Mouse (Mus musculus) MEL (cell line): ENCODE results near the gene Atxn2. TPM values are rescaled to one million over a fixed set of nuclear protein-coding genes. Genes with fewer than 3 reads are reported as not detected.
A peak's percentile ranks its signal among the peaks of the same experiment; 100 is the strongest.
"Not testable (repeated sequence)": the region's sequence is repeated elsewhere in the genome, so short reads cannot be mapped to it uniquely, and the experiment has no call there.

Experiments used
- DNase-seq: peaks from one replicate; pipeline ENCODE4 v3.0.0; 2011; ENCODE audit warnings: low read depth, low spot score
- H3K27ac ChIP-seq: 2 replicates; pipeline ENCODE4 v1.5.1; 2012; ENCODE audit warnings: low read depth, mild to moderate bottlenecking, control low read depth, low read length, moderate library complexity; ENCODE audit not compliant: control insufficient read depth
- H3K27me3 ChIP-seq, 2 experiments: fragments of 150-350 bp in 1 of 2; sonication (generic) in 1 of 2; 2 replicates each; pipeline ENCODE4 v1.6.1; 2012; ENCODE audit warnings: low read length in 2 of 2, mild to moderate bottlenecking in 2 of 2, improper control_type of control experiment in 1 of 2, moderate library complexity in 1 of 2; ENCODE audit not compliant: insufficient read depth in 2 of 2, control insufficient read depth in 1 of 2
- H3K36me3 ChIP-seq, 2 experiments: 2 replicates each; pipeline ENCODE4 v1.6.1; 2012 to 2014; ENCODE audit warnings: low read length in 2 of 2, improper control_type of control experiment in 1 of 2, inconsistent platforms in 1 of 2, mild to moderate bottlenecking in 1 of 2; ENCODE audit not compliant: insufficient read depth in 2 of 2, control insufficient read depth in 1 of 2
- H3K4me1 ChIP-seq, 2 experiments: fragments of 150-350 bp in 1 of 2; sonication (generic) in 1 of 2; 2 replicates each; pipeline ENCODE4 v1.6.1; 2012; ENCODE audit warnings: low read length in 2 of 2, improper control_type of control experiment in 1 of 2, mild to moderate bottlenecking in 1 of 2; ENCODE audit not compliant: insufficient read depth in 2 of 2, control insufficient read depth in 1 of 2
- H3K4me3 ChIP-seq, 2 experiments: fragments of 150-350 bp in 1 of 2; sonication (generic) in 1 of 2; 2 replicates each; pipeline ENCODE4 v1.5.1; 2012; ENCODE audit warnings: low read depth in 2 of 2, low read length in 2 of 2, mild to moderate bottlenecking in 2 of 2, moderate library complexity in 2 of 2, control low read depth in 1 of 2, improper control_type of control experiment in 1 of 2; ENCODE audit not compliant: control insufficient read depth in 1 of 2, insufficient read depth in 1 of 2
- H3K79me2 ChIP-seq: 2 replicates; pipeline ENCODE4 v1.6.1; 2012; ENCODE audit warnings: mild to moderate bottlenecking, low read length, moderate library complexity; ENCODE audit not compliant: control insufficient read depth, poor library complexity, insufficient read depth
- H3K9ac ChIP-seq: 2 replicates; pipeline ENCODE4 v1.6.1; 2012; ENCODE audit warnings: low read depth, mild to moderate bottlenecking, control low read depth, low read length, moderate library complexity; ENCODE audit not compliant: control insufficient read depth, poor library complexity, severe bottlenecking
- H3K9me3 ChIP-seq: fragments of 150-350 bp; sonication (generic); replicated peaks from 2 replicates; pipeline ENCODE4 v1.6.1; 2012; ENCODE audit warnings: mild to moderate bottlenecking, low read length, improper control_type of control experiment, moderate library complexity; ENCODE audit not compliant: insufficient read depth
- CHD1 ChIP-seq: IDR thresholded peaks from 2 replicates; pipeline ENCODE4 v1.6.1; 2012; ENCODE audit warnings: low read depth, mild to moderate bottlenecking, inconsistent platforms, low read length, improper control_type of control experiment
- EP300 ChIP-seq, 2 experiments: IDR thresholded peaks; 2 replicates each; pipeline ENCODE4 v1.6.1; 2011; ENCODE audit warnings: improper control_type of control experiment in 2 of 2, low read length in 2 of 2, low read depth in 1 of 2, mild to moderate bottlenecking in 1 of 2
- ETS1 ChIP-seq: IDR thresholded peaks from 2 replicates; pipeline ENCODE4 v1.6.1; 2012; ENCODE audit warnings: low read depth, mild to moderate bottlenecking, inconsistent platforms, low read length, improper control_type of control experiment, moderate library complexity
- GABPA ChIP-seq: IDR thresholded peaks from 2 replicates; pipeline ENCODE4 v1.6.1; 2012; ENCODE audit warnings: low read depth, mild to moderate bottlenecking, inconsistent platforms, low read length, improper control_type of control experiment, moderate library complexity
- GATA1 ChIP-seq: IDR thresholded peaks from 2 replicates; pipeline ENCODE4 v1.6.1; 2011; ENCODE audit warnings: low read depth, low read length, improper control_type of control experiment
- HCFC1 ChIP-seq: IDR thresholded peaks from 2 replicates; pipeline ENCODE4 v1.6.1; 2012; ENCODE audit warnings: low read depth, mild to moderate bottlenecking, inconsistent platforms, low read length, improper control_type of control experiment, moderate library complexity
- MYB ChIP-seq: IDR thresholded peaks from 2 replicates; pipeline ENCODE4 v1.6.1; 2011; ENCODE audit warnings: mild to moderate bottlenecking, low read depth, low read length, improper control_type of control experiment
- RCOR1 ChIP-seq: IDR thresholded peaks from 2 replicates; pipeline ENCODE4 v1.6.1; 2012; ENCODE audit warnings: low read depth, mild to moderate bottlenecking, inconsistent platforms, low read length, improper control_type of control experiment
- SIN3A ChIP-seq: IDR thresholded peaks from 2 replicates; pipeline ENCODE4 v1.6.1; 2012; ENCODE audit warnings: low read length, improper control_type of control experiment, inconsistent platforms
- SMC3 ChIP-seq: IDR thresholded peaks from 2 replicates; pipeline ENCODE4 v1.6.1; 2011; ENCODE audit warnings: low read depth, low read length, improper control_type of control experiment
- TCF12 ChIP-seq: IDR thresholded peaks from 2 replicates; pipeline ENCODE4 v1.6.1; 2014; ENCODE audit warnings: low read depth, mild to moderate bottlenecking, inconsistent platforms, low read length, improper control_type of control experiment, moderate library complexity
- ZNF384 ChIP-seq: IDR thresholded peaks from 2 replicates; pipeline ENCODE4 v1.6.1; 2012; ENCODE audit warnings: low read depth, mild to moderate bottlenecking, inconsistent platforms, low read length, improper control_type of control experiment
- polyA plus RNA-seq, 2 experiments: library from polyadenylated mRNA; stranded (reverse) in 1 of 2; unstranded in 1 of 2; fragments of >175 nt in 1 of 2; fragments of >200 nt in 1 of 2; gene quantifications; 2 replicates each; pipeline versions ENCODE4 v1.2.1 to v1.2.4; 2012; ENCODE audit warnings: low replicate concordance in 2 of 2, low read depth in 1 of 2; ENCODE audit not compliant: insufficient read length in 2 of 2, insufficient read depth in 1 of 2, missing spikeins in 1 of 2
- total RNA-seq: library from RNA; depleted of rRNA; stranded (reverse); fragments of 300-350 nt; gene quantifications from 2 replicates; pipeline ENCODE4 v1.2.3, GENCODE M21; 2012

Atxn2 gene
- total and polyA plus RNA-seq, 3 experiments: 16.3 to 476 (median 85.4) TPM

GRCm38 (mm10) chr5:121747884-121748594, 36.9 kb downstream of the Atxn2 start:
- TF ChIP-seq MYB: peak; percentile 73
- TF ChIP-seq RCOR1: peak; percentile 44; the same call in 1 of the 2 replicates
- TF ChIP-seq SIN3A: peak; percentile 75
- 0 out of 2 replicates have a peak, but pooled peaks have one; percentile 5 for TF ChIP-seq HCFC1
- TF ChIP-seq TCF12: peak; percentile 50; the same call in 1 of the 2 replicates
- peak; percentile 93 for TF ChIP-seq ZNF384
- peak; percentile 66 to 84; a peak in 3 of 4 replicates for TF ChIP-seq EP300 (IDR thresholded peaks at IDR 0.05; ENCODE audit: low read depth in 1 of 2, low read length in 2 of 2)
- TF ChIP-seq GATA1: peak; percentile 79
- TF ChIP-seq ETS1: peak; percentile 53; the same call in 1 of the 2 replicates
- H3K36me3 ChIP-seq: peaks cover 21 to 26% of the 10 kb centered on the region in 2 experiments
- DNase-seq: peak; percentile 60

GRCm38 (mm10) chr5:121749633-121750032, 38.5 kb downstream of the Atxn2 start:
- H3K9ac ChIP-seq: no peak overlapping the region
- DNase-seq: peak; percentile 29

More at GRCm38 (mm10) chr5:121747884-121748594, 36.9 kb downstream of the Atxn2 start:
- Histone ChIP-seq H3K79me2 (peaks cover 15% of the 10 kb centered on the region), H3K27ac (peak overlapping the region; percentile 40)
- H3K9ac ChIP-seq, H3K4me1 ChIP-seq, H3K9me3 ChIP-seq, H3K4me3 ChIP-seq, H3K27me3 ChIP-seq: not testable (repeated sequence)

GRCm38 (mm10) chr5:121757900-121758299, 46.8 kb downstream of the Atxn2 start:
- H3K27ac ChIP-seq: no peak overlapping the region
- peaks cover 0 to 30% of the 10 kb centered on the region in 2 experiments; a peak in 2 of 4 replicates for H3K36me3 ChIP-seq
- no peak for DNase-seq

More at GRCm38 (mm10) chr5:121749633-121750032, 38.5 kb downstream of the Atxn2 start:
- Histone ChIP-seq H3K36me3 (peaks cover 25 to 26% of the 10 kb centered on the region in 2 experiments), H3K79me2 (peaks cover 8% of the 10 kb centered on the region), H3K4me3 (no peak overlapping the region), H3K27me3 (no peaks in the 10 kb centered on the region), H3K4me1 (peaks cover 7 to 8% of the 10 kb centered on the region in 2 experiments; a peak in 3 of 4 replicates), H3K9me3 (no peaks in the 10 kb centered on the region)
- peak; percentile 36; the same call in 1 of the 2 replicates for TF ChIP-seq GATA1
- TF ChIP-seq CHD1: no peak
- TF ChIP-seq, all 39 proteins: peak for 1
- no peak overlapping the region for H3K27ac ChIP-seq

More at GRCm38 (mm10) chr5:121757900-121758299, 46.8 kb downstream of the Atxn2 start:
- H3K4me3 ChIP-seq: no peak overlapping the region
- TF ChIP-seq SMC3 (no peak), GABPA (no peak), GATA1 (no peak)
- H3K4me1 ChIP-seq: no peaks in the 10 kb centered on the region; a peak in 1 of 4 replicates
- H3K9me3 ChIP-seq: no peaks in the 10 kb centered on the region
- no peaks in the 10 kb centered on the region for H3K27me3 ChIP-seq
- H3K9ac ChIP-seq: no peak overlapping the region
- H3K79me2 ChIP-seq: no peaks in the 10 kb centered on the region
